ENCODE assay signal across 8 mouse cellular contexts in the genomic region with DNA sequence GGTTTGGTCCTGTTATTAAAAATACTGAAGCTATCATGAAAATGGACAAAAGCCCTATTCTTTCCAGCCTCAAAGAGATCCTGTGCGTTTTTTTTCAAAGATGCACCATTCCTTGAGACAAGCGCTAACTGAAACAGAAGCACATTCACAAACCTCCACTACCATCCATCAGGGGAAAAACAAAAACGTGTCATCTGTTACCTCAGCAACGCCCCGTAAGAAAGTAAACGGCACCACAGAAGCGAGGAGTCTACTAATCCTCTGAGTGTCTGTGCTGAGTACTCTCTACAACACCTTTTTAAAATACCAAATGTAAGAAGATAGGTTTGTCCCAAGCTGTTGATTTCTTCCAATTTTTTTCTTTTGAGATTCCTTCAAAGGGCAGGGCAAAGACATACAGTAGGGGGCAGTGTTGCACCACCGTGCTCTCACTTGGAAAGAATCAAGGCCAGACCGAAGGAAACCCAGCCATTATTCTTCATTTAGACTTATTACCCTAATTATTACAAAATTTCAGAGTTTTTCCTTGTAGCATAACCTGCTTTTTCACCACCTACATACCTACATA.
DNase-seq lines count a peak whose midpoint lies in the region; ATAC-seq and TF ChIP-seq lines count a peak whose summit lies in the region.

No protein-coding gene starts in this region.

- ATAC-seq in forebrain, postnatal 0 days: no peak; the same call in 1 of the 2 replicates
- ATAC-seq in hindbrain, embryonic 14.5 days (ENCODE audit: low FRiP score): no peak
- ATAC-seq in erythroblast, adult 5-6 weeks (replicated peaks; ENCODE audit: low FRiP score, poor library complexity, severe bottlenecking): no peak

- H3K9me3 ChIP-seq in forebrain, postnatal 0 days (ENCODE audit: low read length): no peaks in the 10 kb centered on the region
- no peaks in the 10 kb centered on the region for H3K9me3 ChIP-seq in hindbrain, embryonic 14.5 days (ENCODE audit: control insufficient read depth, low read length)

- WGBS in forebrain, postnatal 0 days: 23% methylated on average over 9 of the region's 9 CpGs
- WGBS in hindbrain, embryonic 14.5 days: 14% methylated on average over 9 of the region's 9 CpGs

- no peaks in the 10 kb centered on the region; the same call in 1 of the 2 replicates for H3K4me1 ChIP-seq in forebrain, postnatal 0 days (ENCODE audit: insufficient read depth)
- H3K4me1 ChIP-seq in hindbrain, embryonic 14.5 days (replicated peaks; ENCODE audit: control insufficient read depth, insufficient read depth, low read length): 0 out of 2 replicates have a peak, but pooled peaks cover 3% of the 10 kb centered on the region

- peak; percentile 82 for TF ChIP-seq CTCF in forebrain, postnatal 0 days (IDR thresholded peaks at IDR 0.05; ENCODE audit: low read depth)

- no peak overlapping the region for H3K4me3 ChIP-seq in forebrain, postnatal 0 days (ENCODE audit: low read depth, low read length)
- H3K4me3 ChIP-seq in hindbrain, embryonic 14.5 days (replicated peaks; ENCODE audit: low read length): no peak overlapping the region

- DNase-seq in MN1 (ENCODE audit: low spot score): peak; percentile 78
- peak; percentile 44 for DNase-seq in c-Kit-positive CD71-positive TER-119-positive erythroid progenitor cells, embryonic 14.5 days (ENCODE audit: low spot score)
- DNase-seq in forebrain, postnatal 0 days: peak; percentile 76
- DNase-seq in hindbrain, embryonic 14.5 days (ENCODE audit: low spot score): peak; percentile 87
- peak; percentile 76 to 84 for DNase-seq in layer of hippocampus, postnatal 10 days (ENCODE audit: low spot score in 2 of 2)
- DNase-seq in lung, postnatal 36 days: peak; percentile 82
- peak; percentile 34 to 40 for DNase-seq in right cerebral cortex, postnatal 36 days (ENCODE audit: low spot score in 2 of 2)

- no peaks in the 10 kb centered on the region for H3K36me3 ChIP-seq in forebrain, postnatal 0 days (ENCODE audit: insufficient read depth)
- no peaks in the 10 kb centered on the region for H3K36me3 ChIP-seq in hindbrain, embryonic 14.5 days (replicated peaks; ENCODE audit: control insufficient read depth, insufficient read depth)

- H3K27ac ChIP-seq in forebrain, postnatal 0 days (ENCODE audit: low read depth, low read length): no peak overlapping the region
- no peak overlapping the region for H3K27ac ChIP-seq in hindbrain, embryonic 14.5 days

- no peak overlapping the region for H3K4me2 ChIP-seq in forebrain, postnatal 0 days (ENCODE audit: low read depth)
- H3K4me2 ChIP-seq in hindbrain, embryonic 14.5 days (replicated peaks): peak overlapping the region; percentile 29; the same call in 1 of the 2 replicates

- no peak overlapping the region for H3K9ac ChIP-seq in forebrain, postnatal 0 days
- no peak overlapping the region for H3K9ac ChIP-seq in hindbrain, embryonic 14.5 days

- H3K27me3 ChIP-seq in forebrain, postnatal 0 days (ENCODE audit: insufficient read depth, low read length): no peaks in the 10 kb centered on the region
- H3K27me3 ChIP-seq in hindbrain, embryonic 14.5 days (ENCODE audit: control insufficient read depth, insufficient read depth, low read length): no peaks in the 10 kb centered on the region

Comparison
In these comparisons a context has a peak if more than half of its experiments do, and no peak if none do; other contexts are left out.
1. DNase-seq: peak in every context shown above with its lines; median percentile 87 in hindbrain, embryonic 14.5 days; 82 in lung, postnatal 36 days; 80 in layer of hippocampus, postnatal 10 days; 78 in MN1; 76 in forebrain, postnatal 0 days; 44 in c-Kit-positive CD71-positive TER-119-positive erythroid progenitor cells, embryonic 14.5 days; 37 in right cerebral cortex, postnatal 36 days.